Mouse (Mus musculus) NIH3T3 (cell line): ENCODE data around the gene Slc26a1.
A peak's percentile ranks its signal among the peaks of the same experiment; 100 is the strongest.

Source experiments
- DNase-seq: peaks from one replicate; pipeline ENCODE4 v3.0.0-alpha.2; 2012; ENCODE audit warnings: low read depth

Slc26a1 gene

DNA sequence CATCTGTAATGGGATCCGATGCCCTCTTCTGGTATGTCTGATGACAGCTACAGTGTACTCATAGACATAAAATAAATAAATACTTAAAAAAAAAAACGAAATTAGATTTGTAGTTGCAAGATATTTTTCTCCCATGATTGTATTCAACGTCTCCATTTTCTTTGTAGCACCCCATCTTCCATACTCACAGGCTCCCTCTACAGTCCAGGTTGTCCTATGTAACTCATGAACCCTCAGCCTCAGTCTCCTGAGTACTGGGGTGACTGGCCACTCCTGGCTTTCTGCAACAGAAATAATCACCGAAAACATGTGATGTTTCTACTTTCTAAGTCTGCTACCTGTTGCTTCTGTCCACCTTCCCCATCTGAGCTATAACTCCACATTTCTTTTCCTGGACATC lies 15.8 kb upstream of the Slc26a1 start:
- DNase-seq = no peak

DNA sequence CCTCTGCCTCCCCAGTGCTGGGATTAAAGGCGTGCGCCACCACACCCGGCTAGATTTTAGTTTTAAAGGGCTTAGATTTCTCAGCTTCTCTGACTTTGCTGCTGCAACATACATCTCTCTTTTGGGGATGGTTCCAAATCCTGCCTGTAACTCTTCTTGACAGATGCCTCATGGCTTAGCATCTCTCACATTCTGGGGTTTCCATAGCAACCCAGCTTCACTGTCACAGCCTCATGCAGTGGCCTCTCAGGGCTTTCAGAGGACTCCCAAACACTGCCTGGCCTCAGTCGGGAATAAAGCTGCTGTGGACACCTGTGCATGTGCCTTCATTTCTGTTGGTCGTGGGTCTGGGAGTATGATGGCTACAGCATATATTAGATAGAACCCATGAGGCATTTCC lies 13.7 kb upstream of the Slc26a1 start:
- DNase-seq = no peak

DNA sequence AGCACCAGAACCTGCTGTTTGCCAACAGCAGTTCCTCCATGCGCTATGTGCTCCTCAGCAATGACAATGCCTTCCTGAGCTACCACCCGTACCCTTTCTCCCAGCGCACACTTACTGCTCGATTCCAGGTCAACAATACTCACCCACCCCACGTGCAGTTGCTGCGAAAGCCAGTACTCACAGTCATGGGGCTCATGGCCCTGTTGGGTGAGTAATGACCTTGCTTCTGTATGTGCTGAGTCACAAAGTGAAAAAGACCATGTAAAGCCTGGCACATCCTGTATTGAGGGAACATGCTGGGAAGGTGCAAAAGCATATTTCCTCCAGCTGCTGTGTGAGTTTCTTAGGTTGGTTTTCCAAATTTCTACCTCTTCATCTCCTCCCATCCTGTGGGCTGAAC lies 5.5 kb upstream of the Slc26a1 start:
- DNase-seq = peak; percentile 67

DNA sequence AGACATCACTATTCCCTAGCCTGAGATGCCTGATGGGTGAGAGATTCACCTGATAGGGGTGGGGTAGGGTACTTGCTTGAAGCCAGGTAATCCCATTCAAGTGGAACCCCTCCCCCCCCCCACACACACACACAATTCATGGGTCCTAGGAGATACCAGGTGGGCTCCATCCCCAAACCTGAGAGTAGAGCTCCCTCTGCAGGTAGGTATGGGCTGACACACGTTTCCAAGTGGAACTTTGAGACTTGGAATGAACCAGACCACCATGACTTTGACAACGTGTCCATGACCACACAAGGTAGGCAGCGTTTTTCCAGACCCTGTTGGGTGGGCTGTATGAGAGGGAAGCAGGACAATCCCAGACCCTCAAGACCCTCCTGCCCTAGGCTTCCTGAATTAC lies 4.5 kb upstream of the Slc26a1 start:
- DNase-seq = no peak

DNA sequence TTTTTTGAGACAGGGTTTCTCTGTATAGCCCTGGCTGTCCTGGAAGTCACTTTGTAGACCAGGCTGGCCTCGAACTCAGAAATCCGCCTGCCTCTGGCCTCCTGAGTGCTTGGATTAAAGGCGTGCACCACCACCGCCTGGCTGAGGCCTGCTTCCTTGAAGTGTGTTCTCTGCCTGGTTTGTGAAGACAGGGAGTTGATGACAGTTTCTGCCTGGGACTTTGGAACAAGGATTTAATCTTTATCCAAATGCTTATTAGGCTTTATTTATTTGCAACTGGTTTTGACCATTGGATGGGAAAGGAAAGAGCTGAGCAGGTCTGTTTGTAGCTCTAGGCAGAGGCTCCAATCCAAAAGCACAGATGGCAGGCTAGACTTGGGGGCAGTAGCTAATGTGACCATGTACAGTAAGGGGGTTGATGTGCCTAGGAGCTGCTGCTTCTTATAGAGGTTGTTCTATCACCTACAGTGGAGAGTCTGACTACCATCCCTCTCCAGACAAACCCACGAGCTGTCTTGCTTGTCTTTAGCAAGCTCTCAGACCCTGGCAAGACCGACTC lies 3.0 kb upstream of the Slc26a1 start:
- DNase-seq = no peak

DNA sequence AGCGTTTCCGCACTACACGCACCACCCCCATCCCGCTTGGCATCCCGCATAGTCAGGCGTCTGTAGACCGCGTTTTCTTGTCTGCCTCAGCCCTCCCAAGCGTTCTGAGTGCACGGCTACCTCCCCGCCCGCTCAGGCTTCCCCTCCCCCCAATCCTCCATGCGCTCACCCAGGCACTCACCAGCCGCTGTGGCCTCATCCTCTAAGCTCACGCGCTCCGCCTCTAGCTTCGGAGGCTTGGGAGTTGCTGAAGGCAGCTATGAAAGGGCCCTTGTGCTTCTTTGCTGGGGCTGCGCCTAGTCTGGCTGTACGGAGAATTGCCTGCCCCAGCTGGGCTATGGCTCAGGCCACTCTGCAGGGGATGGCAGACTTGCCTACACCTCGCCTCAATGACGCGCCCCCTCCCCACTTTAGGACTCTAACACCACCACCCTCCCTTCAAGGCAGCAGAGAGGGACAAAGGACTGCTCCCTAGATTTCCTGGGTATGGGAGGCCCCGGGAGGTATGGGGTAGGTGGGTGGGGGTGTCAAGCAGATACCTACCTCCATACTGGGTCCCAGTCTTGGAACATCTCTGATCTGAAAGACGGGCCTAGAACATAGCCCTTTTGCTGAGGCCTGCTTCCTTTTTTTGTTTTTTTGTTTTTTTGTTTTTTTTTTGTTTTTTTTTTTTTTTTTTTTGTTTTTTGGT lies 2.4 kb upstream of the Slc26a1 start:
- DNase-seq = no peak

DNA sequence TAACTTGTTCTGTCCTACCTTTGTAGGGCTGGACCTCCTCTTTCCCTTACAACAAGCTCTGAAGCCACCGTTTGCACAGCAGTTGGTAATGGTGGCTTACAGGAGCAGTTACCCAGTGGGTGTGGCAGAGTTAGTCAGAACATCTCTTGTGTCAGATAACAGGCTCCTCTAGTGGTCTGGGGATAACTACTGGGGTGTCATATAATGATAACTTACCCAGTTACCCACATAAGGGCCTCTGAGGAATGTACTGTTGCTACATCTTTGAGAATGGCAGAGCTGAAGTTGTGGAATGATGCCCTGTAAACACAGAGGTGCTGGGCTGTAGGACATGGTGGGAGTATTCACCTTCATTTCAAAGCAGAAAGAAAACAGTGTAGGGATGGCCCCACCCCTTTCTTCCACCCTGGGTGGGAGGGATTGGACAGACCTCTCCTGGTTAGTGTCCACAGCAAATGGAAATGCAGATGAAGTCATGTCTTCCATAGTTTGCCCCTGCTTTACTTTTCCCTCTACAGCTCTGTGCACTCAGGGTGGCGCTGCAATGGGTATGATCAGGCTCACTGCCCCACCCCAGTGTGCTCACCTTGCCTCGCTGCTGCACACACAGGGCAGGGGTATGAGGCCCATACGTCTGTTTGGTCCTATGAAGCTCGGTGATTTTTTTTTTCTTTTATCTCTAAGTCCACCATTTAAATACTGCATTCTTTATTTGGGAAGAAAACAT lies 1.6 kb upstream of the Slc26a1 start:
- DNase-seq = no peak

DNA sequence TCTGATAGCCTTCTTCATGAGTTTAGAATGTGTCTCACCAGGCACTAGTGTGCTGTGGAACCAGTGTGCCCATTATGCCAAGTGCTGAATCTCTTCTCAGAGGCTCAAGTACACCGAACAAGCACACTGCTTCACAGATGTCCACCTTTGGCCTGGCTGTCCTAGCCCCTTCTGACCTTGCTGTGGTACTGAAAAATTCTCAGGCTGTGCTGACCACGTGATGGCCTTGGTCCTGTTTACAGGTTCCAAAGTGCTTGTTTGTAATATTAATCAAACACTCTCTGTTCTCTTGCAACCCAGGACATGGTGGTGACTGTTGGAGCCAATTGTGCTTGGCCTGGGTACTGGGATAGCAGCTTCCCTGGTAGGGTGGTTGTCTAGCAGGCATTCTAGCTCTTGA lies 745 bp downstream of the Slc26a1 start:
- DNase-seq = no peak

DNA sequence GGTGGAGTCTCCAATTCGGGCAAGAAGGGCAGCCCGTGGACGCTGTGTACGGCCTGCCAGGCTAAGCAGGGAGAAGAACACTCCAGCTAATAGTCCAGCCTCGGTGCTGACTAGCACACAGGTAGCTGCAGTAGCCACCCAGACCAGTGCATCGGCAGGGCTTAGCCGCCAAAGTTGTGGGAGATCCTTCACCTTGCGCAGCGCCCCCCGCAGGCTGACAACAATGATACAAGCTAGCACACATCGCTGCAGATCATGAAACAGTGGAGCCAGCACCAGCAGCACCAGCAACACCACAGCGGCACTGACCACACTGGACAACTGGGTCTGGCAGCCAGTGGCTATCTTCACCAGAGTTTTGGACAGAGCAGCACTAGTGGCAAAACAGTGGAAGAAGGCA lies 3.6 kb downstream of the Slc26a1 start:
- DNase-seq = no peak

DNA sequence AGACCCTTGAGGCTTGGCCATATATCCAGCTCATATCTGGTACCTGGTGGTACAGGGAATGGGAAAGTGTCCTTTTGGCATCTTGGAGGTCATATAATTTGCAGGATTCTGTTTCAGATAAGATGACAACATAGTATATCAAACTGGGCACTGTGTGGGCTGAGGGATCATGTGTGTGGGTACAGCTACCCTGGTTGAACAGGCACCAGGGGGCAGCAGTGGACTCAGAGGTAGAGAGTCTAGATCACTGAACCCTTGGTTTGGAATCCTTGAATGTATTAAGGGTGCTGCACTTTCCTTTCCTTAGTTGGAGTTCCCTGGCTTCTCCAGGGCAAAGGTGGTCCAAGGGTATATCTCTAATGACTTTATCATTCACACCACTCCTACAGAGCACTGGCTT lies 4.6 kb downstream of the Slc26a1 start:
- DNase-seq = peak; percentile 81

DNA sequence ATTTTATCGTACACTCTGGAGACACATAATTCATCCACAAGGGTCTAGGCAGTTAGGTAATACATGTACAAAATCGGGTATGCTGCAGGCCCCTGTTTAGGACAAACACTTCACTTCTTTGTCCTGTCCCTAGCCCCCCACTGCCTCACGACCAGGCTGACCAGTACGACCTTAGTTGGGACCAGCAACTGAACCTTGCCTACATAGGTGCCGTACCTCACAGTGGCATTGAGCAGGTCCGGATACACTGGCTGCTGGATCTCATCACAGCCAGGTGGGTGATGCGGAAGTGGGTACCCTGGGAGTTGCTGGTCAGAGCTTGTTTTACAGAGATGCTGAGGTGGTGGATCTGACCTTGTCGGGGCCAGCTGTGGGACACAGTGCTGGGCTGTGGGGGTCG lies 5.4 kb downstream of the Slc26a1 start:
- DNase-seq = no peak

DNA sequence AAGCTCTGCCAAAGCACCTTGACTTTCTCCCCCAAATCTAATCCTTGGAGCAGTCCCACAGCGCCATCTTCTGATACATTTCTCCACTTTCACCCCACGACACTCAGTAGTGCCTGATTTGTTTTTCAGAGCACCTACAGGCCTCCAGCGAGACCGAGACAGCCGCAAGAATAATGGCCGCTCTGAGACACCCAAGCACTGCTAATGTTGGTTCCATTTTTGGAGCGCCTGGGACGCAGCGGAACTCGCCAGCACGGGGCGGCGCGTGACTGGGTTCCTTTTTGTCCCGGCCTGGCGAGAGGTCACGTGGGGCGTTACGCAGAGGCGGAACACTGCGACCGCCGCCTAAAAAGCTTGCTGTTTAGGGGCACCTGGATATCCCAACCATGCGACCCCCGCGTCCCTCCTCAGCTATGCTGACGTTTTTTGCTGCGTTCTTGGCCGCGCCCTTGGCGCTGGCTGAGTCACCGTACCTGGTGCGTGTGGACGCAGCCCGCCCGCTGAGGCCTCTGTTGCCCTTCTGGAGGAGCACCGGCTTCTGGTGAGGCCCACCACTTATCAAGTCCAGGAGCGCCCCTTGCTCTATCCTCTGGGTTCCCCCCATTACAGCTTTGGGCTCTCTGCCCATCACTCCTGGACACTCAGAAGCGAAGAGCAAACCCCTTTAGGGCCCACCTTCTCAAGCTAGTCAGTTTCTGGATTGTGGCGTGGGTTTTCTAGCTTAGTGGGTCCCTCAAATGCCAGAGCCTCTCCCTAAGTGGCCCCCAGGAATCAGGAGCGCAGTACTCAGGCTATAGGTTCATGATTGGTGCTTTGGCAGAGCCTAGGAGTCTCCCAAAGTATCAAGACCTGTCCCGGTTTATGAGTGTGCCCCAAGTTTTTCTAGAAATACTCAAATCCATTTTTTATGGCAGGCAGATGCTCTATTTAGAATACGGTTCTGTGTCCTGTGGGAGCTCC lies 6.1 kb downstream of the Slc26a1 start, which contains the start of gene Dgkq:
Gene Dgkq (minus strand): TSS at position 696 of the 960 bp plus-strand sequence.
- peak; percentile 92 for DNase-seq

DNA sequence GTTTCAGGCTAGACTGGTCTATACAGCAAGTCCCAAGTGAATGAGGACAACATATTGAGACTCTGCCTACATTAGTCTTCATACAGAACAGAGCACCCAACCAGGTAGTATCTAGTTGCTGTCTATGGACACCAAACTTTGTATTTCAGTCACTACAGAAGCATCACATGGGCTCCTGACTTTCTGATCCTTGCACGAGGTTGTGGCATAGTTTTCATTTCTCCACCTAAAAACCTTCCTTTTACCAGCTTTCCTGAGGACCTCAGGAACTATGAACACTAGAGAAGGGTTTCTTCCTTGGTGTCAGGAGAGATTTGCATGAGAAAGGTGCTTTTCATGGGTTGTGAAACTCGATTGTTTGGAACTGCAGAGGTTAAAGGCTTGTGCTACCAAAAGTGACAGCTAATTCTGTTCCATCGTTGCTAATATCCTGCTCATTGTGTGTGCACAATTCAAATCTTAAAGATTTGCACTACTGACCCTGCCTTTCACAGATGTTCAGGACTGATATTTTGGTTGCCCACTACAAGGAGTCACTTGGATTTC lies 6.9 kb downstream of the Slc26a1 start:
- no peak for DNase-seq

DNA sequence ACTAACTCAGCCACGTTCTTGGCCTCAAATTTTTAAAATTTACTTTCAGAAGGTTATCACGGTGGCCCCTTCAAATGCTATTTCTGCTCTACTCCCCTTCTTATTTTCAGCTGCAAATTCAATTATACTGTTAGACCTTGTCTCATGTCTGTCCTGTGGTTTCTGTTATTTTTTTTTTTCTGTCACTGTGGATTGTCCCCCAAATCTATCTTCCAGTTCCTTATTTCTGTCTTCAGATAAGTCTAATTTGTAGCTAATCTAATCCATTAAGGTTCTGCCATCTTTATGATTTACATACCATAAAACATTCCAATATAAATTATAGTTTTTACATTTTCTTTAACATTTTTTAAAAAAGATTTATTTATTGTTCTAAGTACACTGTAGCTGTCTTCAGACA lies 8.0 kb downstream of the Slc26a1 start:
- no peak for DNase-seq

DNA sequence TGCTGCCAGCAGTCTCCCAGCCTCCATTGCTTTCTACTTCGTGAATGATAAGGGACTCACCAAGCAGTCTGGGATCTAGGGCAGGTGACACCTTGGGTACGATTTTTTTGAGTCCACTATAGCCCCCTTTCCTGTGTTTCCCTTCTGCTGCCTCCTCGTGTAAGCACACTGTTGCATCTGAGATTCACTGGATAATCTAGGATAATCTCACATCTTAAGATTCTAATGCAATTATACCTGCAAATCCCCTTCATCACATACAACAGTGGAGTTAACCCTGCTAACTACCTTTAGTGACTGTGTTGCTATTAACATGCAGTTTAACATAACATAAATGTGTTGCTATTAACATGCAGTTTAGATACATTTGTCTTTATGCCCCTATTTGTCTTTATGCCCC lies 10.3 kb downstream of the Slc26a1 start:
- DNase-seq = no peak

DNA sequence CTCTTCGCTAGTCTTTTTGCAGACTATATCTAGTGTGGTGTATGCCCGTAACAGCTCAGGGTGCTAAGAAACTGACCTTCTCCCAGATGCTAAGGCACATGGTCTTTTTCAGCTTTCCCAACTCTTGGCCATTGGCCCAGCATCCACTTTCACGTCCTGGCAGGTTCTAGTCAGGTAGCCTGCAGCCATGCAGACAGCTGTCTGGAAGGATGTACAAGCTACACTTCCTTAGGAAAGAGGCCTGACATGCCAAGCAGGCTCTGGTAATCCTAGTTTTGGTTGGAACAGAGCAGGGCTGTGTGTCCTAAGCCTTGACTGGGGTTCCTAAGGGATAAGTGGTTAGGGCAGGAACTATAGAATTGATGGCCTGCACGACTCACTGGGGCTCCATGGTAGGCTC lies 12.6 kb downstream of the Slc26a1 start:
- DNase-seq = no peak

DNA sequence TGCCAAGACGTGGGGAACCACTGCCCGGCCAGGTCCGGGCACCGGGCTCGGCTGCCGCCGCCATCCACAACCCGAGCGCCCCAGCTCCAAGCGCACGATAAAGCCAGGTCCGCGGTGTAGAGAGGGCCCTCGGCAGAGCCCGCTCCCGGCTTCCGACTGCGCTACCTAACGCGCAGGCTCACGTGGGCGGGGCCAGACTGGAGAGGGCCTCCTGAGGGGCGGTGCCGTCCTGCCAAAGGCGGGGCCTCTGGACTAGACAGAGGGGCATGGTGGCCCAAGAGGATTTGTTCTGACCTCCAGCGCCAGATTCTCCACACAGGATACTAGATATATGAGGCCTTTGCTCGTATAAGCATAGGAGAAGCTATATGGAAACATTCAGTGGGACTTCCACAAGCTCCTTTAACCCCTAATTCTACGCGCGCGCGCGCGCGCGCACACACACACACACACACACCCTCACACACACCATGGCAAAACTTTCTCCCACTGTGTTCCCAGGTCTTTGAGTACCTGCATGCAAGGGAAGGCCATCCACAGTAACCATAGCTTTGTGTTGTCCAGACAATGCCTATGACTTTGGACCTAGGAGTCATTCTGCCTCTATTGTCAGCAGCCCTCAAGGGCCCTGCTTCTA lies 14.6 kb downstream of the Slc26a1 start:
- DNase-seq = peak; percentile 95

DNA sequence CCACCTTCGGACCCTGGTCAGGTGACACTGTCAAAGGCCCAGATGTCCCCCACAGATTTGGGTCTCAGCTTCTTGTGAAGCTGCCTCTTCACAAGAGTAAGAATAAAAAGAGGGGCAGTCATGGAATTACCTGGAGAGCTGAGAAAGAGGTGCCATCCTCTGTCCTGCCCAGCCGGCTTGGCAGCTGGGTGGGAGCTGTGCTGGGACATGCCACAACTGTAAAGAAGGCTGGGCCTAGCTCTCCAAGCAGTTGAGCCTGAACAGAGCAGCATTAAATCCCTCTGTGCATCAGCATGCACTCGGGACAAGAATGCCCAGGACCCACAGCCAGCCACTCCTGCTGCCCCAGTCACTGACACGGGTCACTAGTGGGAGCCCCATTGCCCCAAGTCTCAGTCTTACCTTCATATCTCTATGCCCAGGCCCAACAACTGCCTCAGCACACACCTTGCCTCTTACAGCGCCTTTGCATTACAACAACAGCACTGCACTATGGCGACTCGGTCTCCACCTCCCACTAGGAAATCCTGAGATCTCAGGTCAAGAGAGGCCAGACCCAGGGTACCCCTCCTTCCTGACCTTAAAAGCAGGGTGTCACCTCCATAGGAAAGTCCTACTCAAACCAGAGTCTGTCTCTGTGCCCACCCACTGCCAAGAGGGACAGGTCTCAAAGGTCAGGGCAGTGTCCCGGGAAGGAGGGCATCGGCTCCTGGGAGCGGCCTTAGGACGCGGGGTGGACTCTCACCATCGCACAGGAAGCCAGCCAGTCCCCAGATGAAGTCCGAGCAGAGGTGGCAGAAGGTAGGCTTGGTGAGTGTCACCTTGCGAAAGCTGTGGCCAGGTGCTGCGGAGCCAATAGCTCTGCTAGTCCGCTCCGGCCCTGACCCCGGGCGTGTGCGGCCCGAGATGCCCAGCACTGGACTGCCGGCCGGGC lies 15.4 kb downstream of the Slc26a1 start, which contains the start of gene Idua:
Gene Idua (plus strand): TSS at position 634 of the 934 bp plus-strand sequence.
- no peak for DNase-seq

DNA sequence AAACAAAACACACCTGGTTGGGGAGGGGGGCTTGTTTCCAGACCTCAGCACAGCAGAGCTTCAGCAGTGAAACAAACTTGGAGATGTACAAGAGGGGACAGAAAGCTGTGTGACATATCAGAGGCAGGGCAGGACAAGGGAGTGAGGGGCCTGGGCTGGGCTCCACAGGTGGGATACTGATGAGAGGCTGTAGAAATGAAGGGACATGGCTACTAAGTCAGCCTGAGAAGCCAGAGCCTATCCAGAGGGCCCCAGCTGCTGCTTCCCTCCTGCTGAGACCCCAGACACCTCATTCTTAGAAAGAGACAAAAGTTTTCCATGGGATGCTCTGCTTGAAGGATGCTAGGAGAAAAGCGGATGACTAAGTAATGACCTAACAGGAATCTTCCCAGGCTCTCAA lies 16.8 kb downstream of the Slc26a1 start:
- no peak for DNase-seq

DNA sequence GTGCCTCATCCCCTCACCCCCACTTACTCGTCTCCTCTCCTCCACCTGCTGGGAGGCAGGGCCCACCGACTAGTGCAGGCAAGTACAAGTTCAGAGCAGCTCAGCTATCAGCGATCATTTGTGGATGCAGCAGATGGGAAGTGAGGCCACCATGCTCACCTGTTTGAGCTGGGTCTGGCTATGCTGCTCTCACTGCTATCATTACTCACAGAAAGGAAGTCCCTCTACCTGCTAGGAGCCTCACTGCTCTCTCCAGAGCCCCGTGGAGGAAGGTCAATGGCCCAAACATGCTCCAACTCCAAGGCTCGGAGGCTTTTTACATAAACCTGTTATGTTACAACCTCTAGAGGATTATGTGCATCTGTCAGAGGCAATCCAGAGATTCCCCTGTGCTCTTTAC lies 18.0 kb downstream of the Slc26a1 start:
- no peak for DNase-seq
